Mouse (Mus musculus) kidney, postnatal 4 days (tissue): ENCODE data around the gene Ifitm7.
"Not testable (repeated sequence)": the region's sequence is repeated elsewhere in the genome, so short reads cannot be mapped to it uniquely, and the experiment has no call there.

Experiments
- DNase-seq, 2 experiments: peaks; one replicate each; pipeline ENCODE4 v3.0.0; 2021; ENCODE audit warnings: mixed read lengths in 2 of 2

The Ifitm7 gene

DNA sequence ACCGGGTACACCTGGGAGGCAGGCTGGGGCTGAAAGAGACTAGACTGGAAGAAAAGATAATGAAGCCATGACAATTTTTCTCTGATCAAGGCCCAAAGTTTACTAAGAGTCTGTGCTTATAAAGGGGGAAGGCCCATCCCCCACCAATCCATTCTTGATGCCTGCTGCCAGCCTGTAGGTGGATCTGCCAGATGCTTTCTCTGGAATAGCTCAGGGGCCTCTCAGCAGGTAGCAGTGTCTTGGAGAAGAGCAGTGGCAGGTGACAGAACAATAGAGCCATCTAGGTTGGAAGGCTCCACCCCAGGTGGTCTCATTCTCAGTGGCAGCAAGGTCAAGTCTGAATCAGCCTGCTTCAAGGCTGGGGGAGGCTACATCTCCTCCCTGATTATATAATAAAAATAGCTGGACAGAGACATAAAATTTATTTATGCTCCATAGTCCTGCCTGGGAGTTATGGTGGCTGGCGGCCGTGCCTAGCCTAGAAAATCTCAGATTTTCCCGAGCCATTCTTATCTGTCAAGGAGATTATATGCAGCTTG, 10.3 kb downstream of the Ifitm7 start:
- DNase-seq, result not testable (repeated sequence)

DNA sequence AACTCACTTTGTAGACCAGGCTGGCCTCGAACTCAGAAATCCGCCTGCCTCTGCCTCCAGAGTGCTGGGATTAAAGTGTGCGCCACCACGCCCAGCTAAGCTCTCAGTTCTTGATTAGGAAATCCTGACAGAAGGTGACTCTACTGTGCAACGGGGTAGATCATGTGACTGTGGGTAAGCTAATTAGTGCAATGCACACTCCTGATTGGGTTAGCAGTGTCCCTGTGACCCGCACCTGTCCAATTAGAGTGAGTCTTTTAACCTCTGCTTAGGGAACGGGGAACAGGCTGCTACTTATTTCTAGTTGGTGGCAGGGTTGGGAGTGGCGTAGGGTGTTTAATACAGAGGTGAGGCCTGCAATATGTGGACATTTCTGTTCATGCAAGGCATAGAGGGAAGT, 14.6 kb downstream of the Ifitm7 start:
- DNase-seq, result no peak

DNA sequence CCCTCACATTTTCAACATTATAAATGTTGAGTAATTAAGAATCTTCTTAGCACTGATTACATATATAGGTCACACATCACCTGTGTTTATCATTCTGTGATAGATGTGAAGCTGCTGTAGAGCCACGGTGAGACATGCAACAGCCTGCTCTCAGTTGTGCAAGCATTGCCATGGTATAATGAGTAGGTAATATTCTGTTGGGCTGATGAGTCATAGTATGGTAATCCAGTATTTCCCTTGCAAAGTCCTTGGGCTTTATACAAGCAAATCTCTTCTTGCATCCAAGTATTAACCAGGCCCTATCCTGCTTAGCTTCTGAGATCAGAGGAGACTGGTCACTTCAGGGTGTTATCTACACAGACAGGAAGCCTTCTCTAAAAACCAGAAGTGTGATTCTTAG, 17.6 kb downstream of the Ifitm7 start:
- no peak for DNase-seq

DNA sequence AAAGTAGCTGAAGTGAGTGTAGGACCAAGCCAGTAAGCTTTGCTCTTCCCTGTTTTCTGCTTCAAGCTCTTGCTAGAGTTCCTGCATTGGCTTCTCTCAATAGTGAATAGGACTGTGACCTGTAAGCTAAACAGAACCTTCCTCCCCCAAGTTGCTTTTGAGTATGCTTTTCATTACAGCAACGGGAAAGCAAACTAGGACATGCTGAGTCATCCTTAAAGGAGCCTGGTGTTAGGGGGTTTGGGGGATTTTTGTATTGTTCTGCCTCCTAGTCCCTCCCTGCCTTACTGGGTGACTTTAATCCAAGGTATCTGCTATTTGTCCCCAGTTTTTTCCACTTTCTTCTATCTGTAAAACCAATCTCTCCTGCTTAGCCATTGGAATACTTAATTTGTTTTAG, 24.6 kb downstream of the Ifitm7 start:
- no peak for DNase-seq

DNA sequence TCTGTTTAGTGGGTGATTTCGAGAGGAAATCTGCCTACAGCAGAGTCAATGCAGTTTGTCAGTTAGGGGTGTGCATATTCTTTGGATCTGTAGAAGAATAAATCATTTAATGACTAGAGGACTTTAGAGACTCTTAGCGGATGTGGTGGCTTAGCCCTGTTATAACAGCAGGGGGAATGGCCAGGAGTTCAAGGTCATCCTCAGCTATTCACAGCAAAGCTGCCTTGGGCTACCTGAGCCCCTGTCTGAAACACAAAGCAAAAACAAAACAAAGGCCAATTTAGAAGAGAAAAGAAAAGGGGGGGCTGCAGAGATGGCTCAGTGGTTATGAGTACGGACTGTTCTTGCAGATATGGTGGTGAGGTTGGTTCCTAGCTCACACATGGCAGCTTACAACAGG, 35.4 kb downstream of the Ifitm7 start:
- DNase-seq, result no peak

DNA sequence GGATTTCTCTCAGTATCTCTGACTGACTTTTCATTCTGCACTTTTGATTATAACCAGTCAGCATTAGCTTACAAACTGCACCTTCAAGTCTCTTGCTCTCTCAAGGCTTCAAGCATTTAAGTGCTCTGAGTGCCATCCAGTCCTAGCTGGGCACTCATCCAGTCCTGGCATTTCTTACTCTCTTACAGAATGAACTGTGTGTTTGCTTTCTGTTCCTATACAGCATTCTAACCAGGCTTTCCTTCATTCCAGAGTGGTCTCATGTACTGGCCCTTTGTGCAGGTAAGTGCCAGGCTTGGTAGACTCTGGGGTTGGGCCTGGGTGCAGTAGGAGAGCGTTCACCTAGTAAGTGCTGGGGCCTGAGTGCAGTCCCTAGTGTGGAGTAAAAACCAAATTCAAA, 40.4 kb downstream of the Ifitm7 start:
- no peak for DNase-seq

DNA sequence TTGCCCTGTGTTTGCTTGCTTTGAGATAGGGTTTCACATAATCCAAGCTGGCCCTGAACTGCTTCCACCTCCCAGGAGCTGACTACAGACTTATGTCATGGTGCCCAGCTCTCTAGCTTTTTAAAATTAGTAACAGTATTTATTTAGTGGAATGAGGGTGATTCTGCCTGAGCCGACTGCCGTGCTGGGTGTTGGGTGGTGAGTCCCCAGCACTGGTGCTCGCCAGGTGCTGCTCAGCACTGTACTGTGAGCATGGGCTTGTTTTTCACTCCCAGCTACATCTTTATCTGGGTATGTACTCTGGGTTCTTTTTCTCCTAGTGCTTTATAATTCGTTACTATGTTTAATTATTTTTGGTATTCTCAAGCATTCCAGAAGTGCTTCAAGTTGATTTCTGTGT, 41.5 kb downstream of the Ifitm7 start:
- DNase-seq, result no peak

DNA sequence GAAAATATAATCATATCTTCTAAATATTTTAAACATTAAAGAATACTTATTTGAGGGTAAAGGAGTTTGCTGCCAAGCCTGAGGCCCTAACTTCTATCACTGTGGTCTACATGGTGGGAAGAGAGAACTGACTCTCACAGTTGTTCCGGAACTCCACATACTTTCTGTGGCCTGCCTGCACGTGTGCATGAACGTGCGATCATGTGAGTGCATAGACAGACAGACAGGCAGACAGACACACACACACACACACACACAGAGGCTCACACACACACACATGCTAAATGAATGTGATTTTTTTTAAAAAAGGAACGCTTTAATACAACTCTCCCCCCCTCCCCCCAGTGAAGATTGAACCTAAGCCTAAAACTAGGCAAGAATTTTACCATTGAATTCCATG, 41.9 kb downstream of the Ifitm7 start:
- DNase-seq, result no peak

DNA sequence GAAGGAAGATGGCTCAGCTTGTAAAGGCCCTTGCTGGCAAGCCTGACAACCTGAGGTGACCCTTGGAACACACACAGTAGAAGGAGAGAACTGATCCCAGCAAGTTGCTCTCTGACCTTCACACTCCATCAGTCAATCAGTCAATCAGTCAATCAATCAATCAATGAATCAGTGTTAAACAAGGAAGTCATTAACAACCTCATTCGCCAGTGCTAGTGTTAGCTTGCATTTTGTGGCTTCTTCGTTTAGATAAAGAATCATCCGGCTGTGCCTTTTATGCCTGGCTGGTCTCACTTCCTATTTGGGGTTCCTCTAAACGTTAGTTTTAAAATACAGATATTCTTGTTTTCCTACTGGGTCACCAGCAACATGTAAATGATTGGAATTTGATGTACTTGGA, 42.5 kb downstream of the Ifitm7 start:
- no peak for DNase-seq

DNA sequence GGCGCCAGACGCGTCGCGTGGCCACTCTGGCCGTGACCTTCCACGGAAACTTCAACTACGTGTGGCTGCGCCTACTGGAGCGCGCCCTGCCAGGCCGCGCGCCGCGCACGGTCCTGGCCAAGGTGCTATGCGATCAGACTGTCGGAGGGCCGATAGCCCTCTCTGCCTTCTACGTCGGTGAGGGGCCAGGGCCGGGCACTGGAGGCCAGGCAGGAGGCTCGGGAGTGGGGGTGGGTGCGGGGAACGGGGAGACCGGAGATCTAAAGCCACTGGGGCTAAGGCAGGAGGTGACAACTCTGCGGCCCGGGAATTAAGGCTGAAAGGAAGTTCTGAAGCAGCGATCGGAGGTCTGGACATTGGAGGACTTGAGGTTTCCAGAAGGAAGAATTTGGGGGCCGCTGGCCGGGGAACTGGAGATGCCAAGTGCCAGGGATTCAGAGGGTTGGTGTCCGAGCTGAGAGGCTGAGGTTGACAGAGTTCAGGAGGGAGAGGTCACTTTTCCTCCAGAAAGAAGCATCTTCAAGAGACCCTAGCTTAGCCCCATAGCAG, 45.8 kb downstream of the Ifitm7 start:
- no peak for DNase-seq

DNA sequence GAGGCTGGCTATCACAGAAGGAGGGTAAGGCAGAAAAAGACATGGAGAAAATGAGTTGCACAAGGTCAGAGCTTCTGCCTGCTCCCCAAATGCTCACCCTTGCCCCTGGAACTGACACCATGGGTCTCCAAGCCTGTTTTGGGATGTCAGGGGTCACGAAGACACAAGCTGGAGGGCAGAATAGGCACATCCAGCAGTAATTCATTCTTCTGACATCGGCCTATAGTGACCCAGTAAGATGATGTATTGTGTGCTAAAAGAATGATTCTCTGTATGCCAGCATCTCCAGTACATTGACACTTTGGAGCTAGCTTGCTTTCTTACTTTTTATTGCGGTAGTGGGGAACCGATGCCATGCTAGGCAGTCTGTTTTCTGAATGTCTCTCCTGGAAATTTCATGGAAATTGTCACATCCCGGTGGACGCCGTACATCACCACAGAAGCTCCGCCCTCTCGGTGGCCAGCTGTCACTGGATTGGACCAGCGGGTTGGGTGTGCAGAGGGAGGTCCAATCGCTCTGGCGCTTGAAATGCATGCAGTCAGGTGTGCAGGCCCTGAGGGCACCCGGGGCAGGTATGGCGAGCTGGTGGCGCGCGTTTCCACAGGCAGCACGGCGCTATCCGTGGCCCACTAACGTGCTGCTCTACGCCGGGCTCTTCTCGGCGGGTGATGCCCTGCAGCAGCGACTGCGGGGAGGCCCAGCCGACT, 46.4 kb downstream of the Ifitm7 start:
- DNase-seq, result peak; percentile 81 to 89
